Mouse (Mus musculus) spleen, postnatal 4 days (tissue): ENCODE results near the gene Lce3c.

Experiments used
- DNase-seq, 2 experiments: peaks; one replicate each; pipeline ENCODE4 v3.0.0; 2022; ENCODE audit warnings: low spot score in 2 of 2

Lce3c gene

GRCm38 (mm10) chr3:92944186-92944585 lies at the start of gene Lce3c:
Gene Lce3c, plus strand, starts transcription at chr3:92944486.
- DNase-seq = no peak

- DNase-seq = no peak
These were observed 49.8 kb upstream of the Lce3c start for GRCm38 (mm10) chr3:92894489-92894888.

GRCm38 (mm10) chr3:92902992-92903391 lies 41.3 kb upstream of the Lce3c start:
- DNase-seq = no peak

DNA sequence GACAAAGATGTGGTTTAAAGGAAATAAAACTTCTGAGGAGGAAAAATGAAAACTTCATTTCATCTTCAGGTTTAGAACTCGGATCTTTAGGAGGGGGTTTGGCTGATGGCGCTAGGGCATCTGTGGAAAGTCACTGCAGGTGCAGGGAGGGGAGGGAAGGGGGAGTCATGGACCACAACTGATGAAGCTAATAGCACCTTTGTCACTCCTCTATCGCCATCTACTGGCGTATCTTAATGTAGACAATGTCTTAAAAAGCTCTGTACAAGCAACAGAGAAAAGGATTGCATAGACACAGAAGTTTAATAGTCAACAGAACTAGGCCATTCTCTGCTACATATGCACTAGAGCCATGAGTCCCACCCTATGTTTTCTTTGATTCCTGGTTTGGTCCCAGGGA lies 40.6 kb upstream of the Lce3c start:
- no peak for DNase-seq

GRCm38 (mm10) chr3:92905182-92905581 lies 39.1 kb upstream of the Lce3c start:
- DNase-seq = no peak

- no peak for DNase-seq
These were observed 36.7 kb upstream of the Lce3c start for GRCm38 (mm10) chr3:92907571-92907970.

DNA sequence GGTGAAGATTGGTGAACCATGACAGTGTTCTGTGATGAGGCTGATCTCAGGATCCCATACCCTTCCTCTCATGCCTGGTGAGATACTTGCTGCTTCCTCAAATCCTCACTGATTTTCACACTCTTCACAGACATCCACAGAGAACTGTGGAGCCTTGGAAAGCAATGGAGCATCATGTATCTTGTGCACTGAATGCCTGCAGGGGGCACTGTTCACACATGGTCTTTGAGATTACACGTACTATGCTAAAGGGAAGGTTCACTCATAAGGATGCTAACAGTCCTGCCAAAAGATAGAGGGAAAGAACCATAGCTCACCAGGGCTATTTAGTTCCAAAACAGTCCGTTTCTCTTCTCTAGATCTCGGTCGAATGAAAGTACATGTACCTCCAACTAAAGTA lies 23.9 kb upstream of the Lce3c start:
- DNase-seq = no peak

DNA sequence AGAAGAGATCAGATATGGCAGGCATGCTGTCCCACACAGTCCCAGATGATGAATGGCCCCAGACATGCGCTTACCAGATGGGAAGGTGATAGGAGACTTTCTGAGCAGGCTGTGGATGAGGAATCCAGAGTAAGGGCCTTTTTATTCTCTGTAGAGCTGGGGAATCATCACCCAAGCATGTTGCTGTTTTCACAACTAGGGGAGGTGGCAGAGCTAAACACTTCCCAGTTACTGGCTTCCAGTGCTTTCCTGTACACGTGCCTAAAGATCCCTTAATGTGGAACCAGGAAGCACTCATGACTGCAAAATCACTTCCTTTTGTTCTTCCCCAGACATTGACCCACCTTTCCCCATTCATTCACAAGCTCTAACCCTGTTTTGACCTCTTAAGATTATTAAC lies 18.2 kb upstream of the Lce3c start, which contains the start of gene Lce3a:
Lce3a (minus strand) TSS at position 101 of the 400 bp plus-strand sequence.
- DNase-seq = no peak

DNA sequence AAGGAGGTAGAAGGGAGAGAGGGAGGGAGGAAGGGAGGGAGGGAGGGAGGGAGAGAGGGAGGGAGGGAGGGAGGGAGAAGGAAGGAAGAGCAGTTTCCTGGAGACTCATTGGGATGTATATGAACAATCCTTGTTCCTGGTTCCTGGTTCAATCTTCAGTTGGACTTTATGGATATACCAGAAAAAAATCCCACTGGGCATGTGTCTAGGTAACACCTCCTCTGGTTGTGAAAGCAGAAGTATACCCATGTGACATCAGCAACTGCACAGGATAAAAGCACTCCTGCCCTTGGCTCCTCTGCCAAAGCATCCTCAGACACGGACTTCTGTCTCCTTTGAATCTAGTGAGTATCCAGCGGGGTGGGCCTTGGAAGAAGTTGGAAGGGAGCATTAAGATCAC lies 11.6 kb upstream of the Lce3c start, which contains the start of gene Lce3b:
Lce3b (plus strand) TSS at position 301 of the 400 bp plus-strand sequence.
- no peak for DNase-seq

GRCm38 (mm10) chr3:92957090-92957489 lies 12.8 kb downstream of the Lce3c start, which contains the start of gene Lce3d:
Gene Lce3d, plus strand, starts transcription at chr3:92957390.
- DNase-seq = no peak

DNA sequence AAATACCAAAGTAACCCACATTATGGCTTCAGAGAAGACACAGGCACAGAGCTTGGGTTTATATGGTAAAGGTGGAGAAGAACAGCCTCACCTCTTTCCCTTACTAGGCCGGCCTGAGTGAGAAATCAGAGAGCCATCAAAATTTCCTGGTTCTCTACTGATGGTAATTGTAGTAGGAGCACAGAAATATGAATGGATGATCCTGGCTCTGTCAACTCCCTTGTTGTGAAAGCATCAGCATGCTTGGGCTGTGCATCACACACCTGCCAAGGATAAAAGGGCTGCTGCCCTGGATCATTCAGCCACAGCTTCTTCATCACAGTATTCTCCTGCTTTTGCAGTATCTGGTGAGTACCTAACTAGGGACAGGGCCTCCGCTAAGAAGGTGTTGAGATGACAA lies 22.5 kb downstream of the Lce3c start, which contains the start of gene Lce3e:
Lce3e (plus strand) TSS at position 301 of the 400 bp plus-strand sequence.
- DNase-seq = no peak

DNA sequence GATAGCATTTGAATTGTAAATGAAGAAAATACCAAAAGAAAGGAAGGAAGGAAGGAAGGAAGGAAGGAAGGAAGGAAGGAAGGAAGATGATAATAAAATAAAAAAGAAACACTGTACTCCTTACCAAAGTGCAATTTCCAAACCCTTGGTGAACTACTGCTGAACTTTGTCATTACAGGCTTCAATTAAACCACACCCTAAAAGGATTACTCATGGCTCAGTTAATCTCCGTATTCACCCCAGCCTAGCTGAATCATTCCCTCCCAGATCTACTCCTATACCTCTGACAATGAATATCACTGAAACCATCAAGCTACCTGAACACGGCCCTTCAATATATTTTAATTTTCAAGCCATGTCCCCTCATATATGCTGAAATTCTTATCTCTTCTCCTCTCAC lies 34.2 kb downstream of the Lce3c start:
- DNase-seq = no peak

GRCm38 (mm10) chr3:92991926-92992325 lies 47.6 kb downstream of the Lce3c start, which contains the start of gene Lce3f:
Gene Lce3f, plus strand, starts transcription at chr3:92992226.
- DNase-seq = no peak
